Mouse (Mus musculus) bone marrow macrophage, adult 2 months (primary cell): Measurements from ENCODE around the gene Ppm1f.

ENCODE experiments used
- CTCF ChIP-seq: IDR thresholded peaks from 2 replicates; pipeline ENCODE4 v1.5.1; 2012; ENCODE audit warnings: low read depth, mild to moderate bottlenecking, low read length, moderate library complexity
- POLR2A ChIP-seq: IDR thresholded peaks from 2 replicates; pipeline ENCODE4 v1.6.1; 2012; ENCODE audit warnings: mild to moderate bottlenecking, low read depth, low read length, borderline replicate concordance

- TF ChIP-seq POLR2A, result no peak
- TF ChIP-seq CTCF, result no peak
These were observed 39.4 kb upstream of the Ppm1f start for GRCm38 (mm10) chr16:16856731-16857476.
